Mouse (Mus musculus) embryonic stem cell, embryonic (primary cell): ENCODE measurements around the gene Lhb.

Experiments used
- CTCF ChIA-PET, 4 experiments: fragments of 300-600 bp in 2 of 4; fragments of 350-600 bp in 2 of 4; sonication (Branson Sonifier 250); formaldehyde crosslinking; loops; one replicate each; lab custom pipeline; 2022; ENCODE audit warnings: inconsistent platforms in 2 of 4; lab: Charles Lee
- POLR2A ChIA-PET, 4 experiments: fragments of 300-600 bp in 2 of 4; fragments of 350-600 bp in 2 of 4; sonication (Branson Sonifier 250); formaldehyde crosslinking; loops; one replicate each; lab custom pipeline; 2022; ENCODE audit warnings: antibody characterized with exemption in 4 of 4, inconsistent platforms in 1 of 4; lab: Charles Lee

The Lhb gene

DNA sequence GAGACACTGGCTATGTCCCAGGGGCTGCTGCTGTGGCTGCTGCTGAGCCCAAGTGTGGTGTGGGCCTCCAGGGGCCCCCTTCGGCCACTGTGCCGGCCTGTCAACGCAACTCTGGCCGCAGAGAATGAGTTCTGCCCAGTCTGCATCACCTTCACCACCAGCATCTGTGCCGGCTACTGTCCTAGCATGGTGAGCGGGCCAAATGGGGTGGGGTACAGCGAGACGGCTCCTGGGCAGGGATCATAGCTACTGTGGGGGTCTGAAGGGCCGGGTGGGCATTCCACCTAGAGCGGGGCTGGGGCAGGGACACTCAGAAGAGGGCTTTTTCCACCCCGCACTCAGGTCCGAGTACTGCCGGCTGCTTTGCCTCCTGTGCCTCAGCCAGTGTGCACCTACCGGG lies 574 bp downstream of the Lhb start:
- ChIA-PET CTCF (interaction anchor here in 3 of 4 experiments (0.6 to 6.0 kb wide), 8 partner anchors 11 to 144 kb away, joined by 3 to 39 read pairs (median 6); partner anchors contain the start of genes Gys1 (in 2 of the 3) and Kcna7 (in 2 of the 3)), POLR2A (interaction anchor here (0.5 to 8.4 kb wide), 26 partner anchors 9 to 615 kb away, joined by 3 to 114 read pairs (median 6); partner anchors contain the start of genes Ftl1 (in 2 of the 4), Gys1 (in 2 of the 4), Kcna7 (in 2 of the 4) and Ruvbl2 (in 2 of the 4))

DNA sequence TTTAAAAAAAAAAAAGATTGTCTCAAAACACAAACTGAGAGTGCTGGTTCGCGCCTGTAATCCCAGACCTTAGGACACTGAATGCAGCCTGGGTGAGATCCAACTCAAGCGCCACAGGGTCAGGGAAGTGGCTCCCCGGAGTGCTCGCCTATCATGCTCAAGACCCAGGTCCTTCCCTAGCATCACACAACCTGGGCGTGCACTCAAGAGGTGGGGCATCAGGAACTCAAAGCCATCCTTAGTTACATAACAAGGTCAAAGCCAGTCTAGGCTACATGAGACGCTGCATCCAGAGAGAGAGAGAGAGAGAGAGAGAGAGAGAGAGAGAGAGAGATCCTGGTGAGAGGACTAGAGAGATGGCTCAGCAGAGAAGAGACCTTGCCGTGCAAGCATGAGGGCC lies 5.9 kb downstream of the Lhb start:
- CTCF ChIA-PET, result interaction anchor here in 1 of 4 experiments (0.7 kb wide), 1 partner anchor 217 kb away, joined by 5 read pairs; no protein-coding TSS in a partner anchor
- POLR2A ChIA-PET, result interaction anchor here in 3 of 4 experiments (0.6 to 2.0 kb wide), 9 partner anchors 8 to 295 kb away, joined by 3 to 5 read pairs (median 4); partner anchors contain the start of genes Ntf5 (in 2 of the 3), Ftl1 (in 1 of the 3) and Gys1 (in 1 of the 3)

GRCm38 (mm10) chr7:45433835-45434202 lies 13.2 kb downstream of the Lhb start:
- POLR2A ChIA-PET, result interaction anchor here (0.6 to 10.2 kb wide), 79 partner anchors 8 to 449 kb away, joined by 3 to 114 read pairs (median 5); partner anchors contain the start of genes Ftl1 (in 3 of the 4), Lhb (in 3 of the 4), Ntf5 (in 3 of the 4) and Sphk2 (in 3 of the 4)
- CTCF ChIA-PET, result interaction anchor here (0.6 to 5.1 kb wide), 69 partner anchors 9 to 596 kb away, joined by 3 to 53 read pairs (median 4); partner anchors contain the start of genes Kcna7 (in 2 of the 4), Akt1s1 (in 1 of the 4), Aldh16a1 (in 1 of the 4) and Bax (in 1 of the 4)

GRCm38 (mm10) chr7:45434203-45435015 lies 13.8 kb downstream of the Lhb start, which contains the start of gene Gys1:
Gys1 (plus strand) TSS chr7:45434844.
- POLR2A ChIA-PET, result interaction anchor here (0.5 to 10.2 kb wide), 111 partner anchors 8 to 533 kb away, joined by 3 to 114 read pairs (median 5); partner anchors contain the start of genes Ftl1 (in 3 of the 4), Lhb (in 3 of the 4), Ntf5 (in 3 of the 4) and Snrnp70 (in 3 of the 4)
- CTCF ChIA-PET, result interaction anchor here (0.5 to 5.1 kb wide), 100 partner anchors 9 to 811 kb away, joined by 3 to 53 read pairs (median 4); partner anchors contain the start of genes Aldh16a1 (in 2 of the 4), Kcna7 (in 2 of the 4), Akt1s1 (in 1 of the 4) and Bax (in 1 of the 4)

- ChIA-PET CTCF (interaction anchor here (0.5 to 5.1 kb wide), 78 partner anchors 9 to 811 kb away, joined by 3 to 53 read pairs (median 4); partner anchors contain the start of genes Aldh16a1 (in 2 of the 4), Kcna7 (in 2 of the 4), Akt1s1 (in 1 of the 4) and Car11 (in 1 of the 4)), POLR2A (interaction anchor here (0.6 to 10.2 kb wide), 90 partner anchors 9 to 418 kb away, joined by 3 to 114 read pairs (median 5); partner anchors contain the start of genes Snrnp70 (in 4 of the 4), Ftl1 (in 3 of the 4), Lhb (in 3 of the 4) and Ntf5 (in 3 of the 4))
Observed at GRCm38 (mm10) chr7:45435038-45435437, 14.4 kb downstream of the Lhb start.

GRCm38 (mm10) chr7:45436444-45436843 lies 15.8 kb downstream of the Lhb start:
- ChIA-PET CTCF (interaction anchor here (0.7 to 5.1 kb wide), 14 partner anchors 11 to 388 kb away, joined by 3 to 44 read pairs (median 4); partner anchors contain the start of genes Kcna7 (in 1 of the 4) and Snrnp70 (in 1 of the 4)), POLR2A (interaction anchor here in 3 of 4 experiments (0.6 to 10.2 kb wide), 28 partner anchors 12 to 282 kb away, joined by 3 to 114 read pairs (median 6); partner anchors contain the start of genes Ftl1 (in 3 of the 3), Lhb (in 2 of the 3), Snrnp70 (in 2 of the 3) and Aldh16a1 (in 1 of the 3))

GRCm38 (mm10) chr7:45437046-45437445 lies 16.4 kb downstream of the Lhb start:
- POLR2A ChIA-PET, result interaction anchor here in 3 of 4 experiments (0.5 to 10.2 kb wide), 39 partner anchors 10 to 369 kb away, joined by 3 to 114 read pairs (median 5); partner anchors contain the start of genes Ftl1 (in 3 of the 3), Lhb (in 2 of the 3), Ntf5 (in 2 of the 3) and Snrnp70 (in 2 of the 3)
- CTCF ChIA-PET, result interaction anchor here (0.7 to 5.1 kb wide), 20 partner anchors 10 to 388 kb away, joined by 3 to 44 read pairs (median 4); partner anchors contain the start of genes Kcna7 (in 2 of the 4), Lhb (in 1 of the 4), Slc6a21 (in 1 of the 4) and Snrnp70 (in 1 of the 4)

DNA sequence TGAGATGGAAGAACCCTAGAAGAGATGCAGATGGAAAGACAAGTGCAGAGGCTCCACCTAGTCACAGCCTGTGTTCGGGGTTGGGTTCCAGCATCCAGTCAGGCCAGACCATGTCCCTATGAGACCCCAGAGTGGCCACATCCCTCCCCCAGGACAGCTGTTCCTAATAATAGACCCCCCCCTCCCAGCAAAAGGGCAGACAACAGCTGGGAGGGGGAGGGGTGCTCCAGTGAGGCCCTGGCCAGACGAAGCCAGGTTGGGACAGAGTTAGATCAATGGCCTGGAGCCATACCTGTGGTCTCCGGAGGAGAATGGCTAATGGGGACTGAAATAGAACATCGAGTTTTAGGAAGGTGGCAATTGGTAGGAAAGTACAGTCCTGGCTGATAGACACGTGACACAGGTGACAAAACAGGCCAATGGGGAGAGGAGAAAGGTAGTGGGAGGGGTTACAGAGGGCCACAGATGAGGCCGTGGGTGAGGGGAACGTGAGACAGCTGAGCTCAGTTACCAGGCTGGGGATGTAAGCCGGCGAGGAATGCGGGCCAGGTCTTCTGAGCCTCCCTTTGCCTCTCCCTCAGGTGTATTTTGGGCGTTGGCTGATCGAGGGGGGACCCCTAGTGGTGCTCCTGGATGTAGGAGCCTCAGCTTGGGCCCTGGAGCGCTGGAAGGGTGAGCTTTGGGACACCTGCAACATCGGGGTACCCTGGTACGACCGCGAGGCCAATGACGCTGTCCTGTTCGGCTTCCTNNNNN lies 17.1 kb downstream of the Lhb start, which contains the start of gene Ruvbl2:
Gene Ruvbl2, minus strand, starts transcription at position 576 of the 756 bp plus-strand sequence.
- CTCF ChIA-PET, result interaction anchor here (0.7 to 5.1 kb wide), 26 partner anchors 10 to 283 kb away, joined by 3 to 44 read pairs (median 4); partner anchors contain the start of genes Kcna7 (in 2 of the 4), Lhb (in 1 of the 4) and Slc6a21 (in 1 of the 4)
- POLR2A ChIA-PET, result interaction anchor here in 3 of 4 experiments (0.5 to 10.2 kb wide), 44 partner anchors 10 to 370 kb away, joined by 3 to 114 read pairs (median 5); partner anchors contain the start of genes Ftl1 (in 3 of the 3), Lhb (in 2 of the 3), Ntf5 (in 2 of the 3) and Snrnp70 (in 2 of the 3)

GRCm38 (mm10) chr7:45443526-45444420 lies 23.2 kb downstream of the Lhb start:
- POLR2A ChIA-PET, result interaction anchor here in 3 of 4 experiments (0.6 to 3.4 kb wide), 14 partner anchors 9 to 228 kb away, joined by 3 to 18 read pairs (median 4); partner anchors contain the start of genes Ftl1 (in 3 of the 3), Gys1 (in 2 of the 3), Kcna7 (in 1 of the 3) and Tead2 (in 1 of the 3)
- CTCF ChIA-PET, result interaction anchor here in 3 of 4 experiments (0.5 to 2.2 kb wide), 3 partner anchors 9 to 143 kb away, joined by 3 to 12 read pairs (median 4); partner anchors contain the start of gene Gys1 (in 2 of the 3)

DNA sequence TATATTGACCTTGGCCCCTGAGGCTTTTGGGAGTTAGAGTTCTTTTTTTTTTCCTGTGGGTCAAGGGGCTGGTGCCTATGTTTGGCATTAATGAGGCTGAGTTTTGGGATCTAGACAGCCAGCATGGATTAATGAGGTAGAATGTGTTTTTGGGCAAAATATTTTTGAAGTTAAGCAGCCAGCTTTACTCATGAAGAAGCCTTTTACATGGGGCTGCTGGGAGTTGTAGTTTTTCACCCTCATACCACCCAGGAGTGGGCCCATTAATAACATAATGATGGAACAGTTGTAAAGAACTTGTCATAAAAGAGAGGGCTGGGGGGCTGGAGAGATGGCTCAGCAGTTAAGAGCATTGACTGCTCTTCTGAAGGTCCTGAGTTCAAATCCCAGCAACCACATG lies 26.0 kb downstream of the Lhb start:
- ChIA-PET CTCF (interaction anchor here (0.6 to 3.9 kb wide), 22 partner anchors 9 to 181 kb away, joined by 3 to 44 read pairs (median 6); partner anchors contain the start of genes Kcna7 (in 3 of the 4), Ruvbl2 (in 3 of the 4), Gys1 (in 2 of the 4) and Bax (in 1 of the 4)), POLR2A (interaction anchor here (0.5 to 5.7 kb wide), 16 partner anchors 10 to 273 kb away, joined by 3 to 102 read pairs (median 20); partner anchors contain the start of genes Bax (in 3 of the 4), Ftl1 (in 2 of the 4), Gys1 (in 2 of the 4) and Ruvbl2 (in 2 of the 4))

GRCm38 (mm10) chr7:45447325-45447990 lies 26.8 kb downstream of the Lhb start:
- ChIA-PET CTCF (interaction anchor here (0.6 to 3.9 kb wide), 71 partner anchors 9 to 353 kb away, joined by 3 to 44 read pairs (median 4); partner anchors contain the start of genes Gys1 (in 4 of the 4), Kcna7 (in 4 of the 4), Ruvbl2 (in 4 of the 4) and Ntf5 (in 2 of the 4)), POLR2A (interaction anchor here (0.5 to 5.7 kb wide), 84 partner anchors 7 to 1627 kb away, joined by 3 to 102 read pairs (median 4); partner anchors contain the start of genes Ftl1 (in 4 of the 4), Bax (in 3 of the 4), Gys1 (in 3 of the 4) and Kcna7 (in 3 of the 4))

GRCm38 (mm10) chr7:45449974-45450373 lies 29.4 kb downstream of the Lhb start:
- CTCF ChIA-PET, result interaction anchor here in 3 of 4 experiments (0.6 to 3.9 kb wide), 13 partner anchors 11 to 233 kb away, joined by 3 to 44 read pairs (median 6); partner anchors contain the start of genes Gys1 (in 2 of the 3), Ruvbl2 (in 2 of the 3), Bax (in 1 of the 3) and Kcna7 (in 1 of the 3)
- POLR2A ChIA-PET, result interaction anchor here (0.5 to 5.7 kb wide), 27 partner anchors 8 to 248 kb away, joined by 3 to 102 read pairs (median 5); partner anchors contain the start of genes Ftl1 (in 4 of the 4), Bax (in 2 of the 4), Gys1 (in 2 of the 4) and Ruvbl2 (in 2 of the 4)

GRCm38 (mm10) chr7:45451344-45451982 lies 30.8 kb downstream of the Lhb start:
- ChIA-PET POLR2A (interaction anchor here in 3 of 4 experiments (0.7 to 5.7 kb wide), 15 partner anchors 7 to 267 kb away, joined by 3 to 102 read pairs (median 4); partner anchors contain the start of genes Bax (in 2 of the 3), Ftl1 (in 2 of the 3), Kcna7 (in 1 of the 3) and Plekha4 (in 1 of the 3)), CTCF (interaction anchor here in 3 of 4 experiments (0.7 to 1.4 kb wide), 7 partner anchors 9 to 269 kb away, joined by 3 to 5 read pairs (median 3); partner anchors contain the start of genes Fam83e (in 1 of the 3) and Gys1 (in 1 of the 3))
